Comparison of ENCODE assay signal across 8 mouse cellular contexts in the genomic region with DNA sequence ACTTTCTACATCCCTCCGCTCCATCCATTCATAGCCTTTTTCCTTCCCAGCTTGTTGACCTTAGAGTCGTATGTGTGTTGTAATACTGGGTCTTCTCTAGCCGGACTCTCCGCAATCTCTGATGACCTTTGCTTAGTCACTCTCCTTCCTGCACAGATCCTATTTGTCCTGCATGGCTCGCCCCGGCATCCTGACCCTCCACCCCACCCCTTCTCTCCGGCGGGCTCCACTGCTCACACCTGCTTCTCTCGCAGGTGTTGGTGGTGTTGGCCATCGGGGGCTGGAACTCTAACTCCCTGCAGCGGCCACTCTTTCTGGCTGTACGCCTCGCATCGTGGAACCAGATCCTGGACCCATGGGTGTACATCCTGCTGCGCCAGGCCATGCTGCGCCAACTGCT. TPM values are rescaled to one million over a fixed set of nuclear protein-coding genes. Genes with fewer than 3 reads are reported as not detected.
DNase-seq lines count a peak whose midpoint lies in the region; ATAC-seq lines count a peak whose summit lies in the region.

No protein-coding gene starts in this region.

- DNase-seq in heart, adult 8-10 months (ENCODE audit: low spot score): no peak
- no peak for DNase-seq in urinary bladder, postnatal 4 days (ENCODE audit: low spot score in 2 of 2)
- no peak for DNase-seq in T-cell, adult 2 months (ENCODE audit: low spot score)
- no peak for DNase-seq in lung, postnatal 14 days

- peaks cover 34% of the 10 kb centered on the region for H3K36me3 ChIP-seq in heart, embryonic 16.5 days (ENCODE audit: control insufficient read depth, insufficient read depth)
- H3K36me3 ChIP-seq in embryonic facial prominence, embryonic 15.5 days: peaks cover 38% of the 10 kb centered on the region
- H3K36me3 ChIP-seq in intestine, embryonic 15.5 days: peaks cover 40% of the 10 kb centered on the region
- peaks cover 60% of the 10 kb centered on the region for H3K36me3 ChIP-seq in midbrain, embryonic 13.5 days

- no peaks in the 10 kb centered on the region for H3K9me3 ChIP-seq in heart, embryonic 16.5 days (replicated peaks; ENCODE audit: control insufficient read depth, low read length)
- no peaks in the 10 kb centered on the region for H3K9me3 ChIP-seq in embryonic facial prominence, embryonic 15.5 days (replicated peaks)
- no peaks in the 10 kb centered on the region for H3K9me3 ChIP-seq in intestine, embryonic 15.5 days
- H3K9me3 ChIP-seq in midbrain, embryonic 13.5 days: no peaks in the 10 kb centered on the region

- H3K9ac ChIP-seq in heart, embryonic 16.5 days (ENCODE audit: low read length): no peak overlapping the region; the same call in 1 of the 2 replicates
- H3K9ac ChIP-seq in embryonic facial prominence, embryonic 15.5 days: no peak overlapping the region
- no peak overlapping the region for H3K9ac ChIP-seq in intestine, embryonic 15.5 days
- H3K9ac ChIP-seq in midbrain, embryonic 13.5 days (replicated peaks): no peak overlapping the region

- 0 out of 2 replicates have a peak, but pooled peaks cover 2% of the 10 kb centered on the region for H3K27me3 ChIP-seq in heart, embryonic 16.5 days (ENCODE audit: control insufficient read depth, insufficient read depth, low read length)
- no peaks in the 10 kb centered on the region for H3K27me3 ChIP-seq in embryonic facial prominence, embryonic 15.5 days
- no peaks in the 10 kb centered on the region for H3K27me3 ChIP-seq in intestine, embryonic 15.5 days (replicated peaks)
- H3K27me3 ChIP-seq in midbrain, embryonic 13.5 days: peaks cover 12% of the 10 kb centered on the region; the same call in 1 of the 2 replicates

- H3K4me2 ChIP-seq in heart, embryonic 16.5 days (ENCODE audit: low read depth, low read length): peak overlapping the region; percentile 82
- H3K4me2 ChIP-seq in embryonic facial prominence, embryonic 15.5 days (replicated peaks): peak overlapping the region; percentile 71; the same call in 1 of the 2 replicates
- peak overlapping the region; percentile 69; the same call in 1 of the 2 replicates for H3K4me2 ChIP-seq in intestine, embryonic 15.5 days (replicated peaks)
- H3K4me2 ChIP-seq in midbrain, embryonic 13.5 days (replicated peaks): peak overlapping the region; percentile 62; the same call in 1 of the 2 replicates

- no peak for ATAC-seq in heart, embryonic 16.5 days (replicated peaks; ENCODE audit: extremely low read depth, insufficient read depth, low FRiP score)
- no peak for ATAC-seq in embryonic facial prominence, embryonic 15.5 days (ENCODE audit: insufficient number of reproducible peaks, low FRiP score, low TSS enrichment, low read depth)
- peak; percentile 0; the same call in 1 of the 2 replicates for ATAC-seq in intestine, embryonic 15.5 days
- peak; percentile 1; the same call in 1 of the 2 replicates for ATAC-seq in midbrain, embryonic 13.5 days

- H3K4me1 ChIP-seq in heart, embryonic 16.5 days (ENCODE audit: control insufficient read depth, insufficient read depth, low read length): peaks cover 17% of the 10 kb centered on the region
- peaks cover 52% of the 10 kb centered on the region for H3K4me1 ChIP-seq in embryonic facial prominence, embryonic 15.5 days
- peaks cover 46% of the 10 kb centered on the region for H3K4me1 ChIP-seq in intestine, embryonic 15.5 days (replicated peaks)
- H3K4me1 ChIP-seq in midbrain, embryonic 13.5 days (replicated peaks): peaks cover 32% of the 10 kb centered on the region

- WGBS in heart, embryonic 16.5 days: 78% methylated on average over 16 of the region's 16 CpGs
- 81% methylated on average over 16 of the region's 16 CpGs for WGBS in embryonic facial prominence, embryonic 15.5 days
- WGBS in intestine, embryonic 15.5 days: 71% methylated on average over 16 of the region's 16 CpGs
- 80% methylated on average over 16 of the region's 16 CpGs for WGBS in midbrain, embryonic 13.5 days

- no peak overlapping the region for H3K4me3 ChIP-seq in heart, embryonic 16.5 days (ENCODE audit: low read length)
- 0 out of 2 replicates have a peak overlapping the region, but pooled peaks have one; percentile 41 for H3K4me3 ChIP-seq in embryonic facial prominence, embryonic 15.5 days (replicated peaks)
- H3K4me3 ChIP-seq in intestine, embryonic 15.5 days (replicated peaks): no peak overlapping the region
- H3K4me3 ChIP-seq in midbrain, embryonic 13.5 days (replicated peaks): no peak overlapping the region; the same call in 1 of the 2 replicates

- no peak overlapping the region for H3K27ac ChIP-seq in heart, embryonic 16.5 days (ENCODE audit: low read length)
- H3K27ac ChIP-seq in embryonic facial prominence, embryonic 15.5 days (replicated peaks): no peak overlapping the region
- H3K27ac ChIP-seq in intestine, embryonic 15.5 days: no peak overlapping the region
- H3K27ac ChIP-seq in midbrain, embryonic 13.5 days: no peak overlapping the region

RNA-seq across cellular contexts. Expression of gene Ptger1, which starts 2.5 kb away (rescaled TPM):
- polyA plus RNA-seq in heart, embryonic 16.5 days (2015; fragmentation: Nextera tagmentation; extraction: Ambion mirVana): 0.43 and 0.69 TPM in 2 replicates
- under 1 TPM; 0.17 to 0.57 (median 0.26) TPM for total RNA-seq in heart, adult 8-10 months (2022)
- 1.2 and 1.4 TPM in 2 replicates for polyA plus RNA-seq in embryonic facial prominence, embryonic 15.5 days (2015; fragmentation: Nextera tagmentation; extraction: Ambion mirVana)
- 1.2 and 1.6 TPM in 2 replicates for polyA plus RNA-seq in intestine, embryonic 15.5 days (2015; fragmentation: Nextera tagmentation; extraction: Ambion mirVana)
- 0.75 and 0.81 TPM in 2 replicates for polyA plus RNA-seq in midbrain, embryonic 13.5 days (2015; fragmentation: Nextera tagmentation; extraction: Ambion mirVana)

RNA-seq across cellular contexts. Expression of gene Gipc1, which starts 16.5 kb away (rescaled TPM):
- polyA plus RNA-seq in heart, embryonic 16.5 days (2015; fragmentation: Nextera tagmentation; extraction: Ambion mirVana): 135 and 146 TPM in 2 replicates
- total RNA-seq in heart, adult 8-10 months (2022): 10 to 100 TPM; 21.4 to 25.1 (median 23.3) TPM
- 180 and 192 TPM in 2 replicates for polyA plus RNA-seq in embryonic facial prominence, embryonic 15.5 days (2015; fragmentation: Nextera tagmentation; extraction: Ambion mirVana)
- 163 and 166 TPM in 2 replicates for polyA plus RNA-seq in intestine, embryonic 15.5 days (2015; fragmentation: Nextera tagmentation; extraction: Ambion mirVana)
- 164 and 172 TPM in 2 replicates for polyA plus RNA-seq in midbrain, embryonic 13.5 days (2015; fragmentation: Nextera tagmentation; extraction: Ambion mirVana)

RNA-seq across cellular contexts. Expression of gene Pkn1, which starts 30.0 kb away (rescaled TPM):
- 17.5 and 20.2 TPM in 2 replicates for polyA plus RNA-seq in heart, embryonic 16.5 days (2015; fragmentation: Nextera tagmentation; extraction: Ambion mirVana)
- total RNA-seq in heart, adult 8-10 months (2022): 10 to 100 TPM; 44.0 to 47.6 (median 46.6) TPM
- polyA plus RNA-seq in embryonic facial prominence, embryonic 15.5 days (2015; fragmentation: Nextera tagmentation; extraction: Ambion mirVana): 23.7 and 25.8 TPM in 2 replicates
- 34.4 and 35.2 TPM in 2 replicates for polyA plus RNA-seq in intestine, embryonic 15.5 days (2015; fragmentation: Nextera tagmentation; extraction: Ambion mirVana)
- polyA plus RNA-seq in midbrain, embryonic 13.5 days (2015; fragmentation: Nextera tagmentation; extraction: Ambion mirVana): 22.7 and 23.3 TPM in 2 replicates

RNA-seq across cellular contexts. Expression of gene Ddx39, which starts 46.0 kb away (rescaled TPM):
- polyA plus RNA-seq in heart, embryonic 16.5 days (2015; fragmentation: Nextera tagmentation; extraction: Ambion mirVana): 141 and 147 TPM in 2 replicates
- 10 to 100 TPM; 14.2 to 17.0 (median 15.4) TPM for total RNA-seq in heart, adult 8-10 months (2022)
- polyA plus RNA-seq in embryonic facial prominence, embryonic 15.5 days (2015; fragmentation: Nextera tagmentation; extraction: Ambion mirVana): 132 and 134 TPM in 2 replicates
- 215 and 226 TPM in 2 replicates for polyA plus RNA-seq in intestine, embryonic 15.5 days (2015; fragmentation: Nextera tagmentation; extraction: Ambion mirVana)
- 154 and 155 TPM in 2 replicates for polyA plus RNA-seq in midbrain, embryonic 13.5 days (2015; fragmentation: Nextera tagmentation; extraction: Ambion mirVana)

Comparison
In these comparisons a context has a peak if more than half of its experiments do, and no peak if none do; other contexts are left out.
1. ATAC-seq: peak in intestine, embryonic 15.5 days (single experiment) and midbrain, embryonic 13.5 days (single experiment); none in heart, embryonic 16.5 days (single experiment) and embryonic facial prominence, embryonic 15.5 days (single experiment).
2. Peak in every context shown above with its lines, with median percentiles within 50 percentile points of each other: H3K4me2 ChIP-seq.